Mouse (Mus musculus) CH12.LX (cell line): ENCODE data around the gene Pilrb1. TPM values are rescaled to one million over a fixed set of nuclear protein-coding genes. Genes with fewer than 3 reads are reported as not detected.

ENCODE experiments used
- DNase-seq: peaks from one replicate; pipeline ENCODE4 v3.0.0-alpha.2; 2013; ENCODE audit errors: extremely low read depth
- H3K27ac ChIP-seq: 2 replicates; pipeline ENCODE4 v1.5.1; 2012; ENCODE audit warnings: low read depth, mild to moderate bottlenecking, control low read depth, moderate library complexity; ENCODE audit not compliant: insufficient read depth
- H3K27me3 ChIP-seq: replicated peaks from 2 replicates; pipeline ENCODE3; 2012; ENCODE audit warnings: inconsistent platforms
- H3K36me3 ChIP-seq, 2 experiments: replicated peaks in 1 of 2; 2 replicates each; pipeline versions ENCODE3 to v1.6.1; 2012; ENCODE audit warnings: inconsistent platforms in 1 of 2, low read length in 1 of 2, mild to moderate bottlenecking in 1 of 2, mixed read lengths in 1 of 2, moderate library complexity in 1 of 2; ENCODE audit not compliant: control insufficient read depth in 1 of 2, insufficient read depth in 1 of 2
- H3K4me1 ChIP-seq, 2 experiments: 2 replicates each; pipeline ENCODE4 v1.6.1; 2012; ENCODE audit warnings: inconsistent platforms in 1 of 2, moderate library complexity in 1 of 2; ENCODE audit not compliant: insufficient read depth in 2 of 2, control insufficient read depth in 1 of 2
- H3K4me2 ChIP-seq: 2 replicates; pipeline ENCODE4 v1.6.1; 2012; ENCODE audit warnings: low read depth, mild to moderate bottlenecking, control low read depth; ENCODE audit not compliant: poor library complexity, insufficient read depth, severe bottlenecking
- H3K4me3 ChIP-seq, 3 experiments: fragments of 150-350 bp in 1 of 3; sonication (generic) in 1 of 3; replicated peaks in 1 of 3; 2 replicates each; pipeline versions ENCODE3 to v1.5.1; 2011 to 2012; ENCODE audit warnings: low read depth in 2 of 3, low read length in 2 of 3, mild to moderate bottlenecking in 2 of 3, moderate library complexity in 2 of 3, control low read depth in 1 of 3, improper control_type of control experiment in 1 of 3, inconsistent platforms in 1 of 3, mixed read lengths in 1 of 3; ENCODE audit not compliant: poor library complexity in 1 of 3
- H3K79me2 ChIP-seq: replicated peaks from 2 replicates; pipeline ENCODE4 v1.6.1; 2012; ENCODE audit warnings: mild to moderate bottlenecking, moderate library complexity; ENCODE audit not compliant: control insufficient read depth, poor library complexity, insufficient read depth, severe bottlenecking; ENCODE audit errors: extremely low read depth
- H3K9ac ChIP-seq: 2 replicates; pipeline ENCODE4 v1.6.1; 2012; ENCODE audit warnings: low read depth, mild to moderate bottlenecking, control low read depth, moderate library complexity; ENCODE audit not compliant: insufficient read depth
- H3K9me3 ChIP-seq: replicated peaks from 2 replicates; pipeline ENCODE3; 2012; ENCODE audit warnings: low read length, inconsistent platforms, mixed read lengths
- BHLHE40 ChIP-seq: IDR thresholded peaks from 2 replicates; pipeline ENCODE4 v1.6.1; 2011; ENCODE audit warnings: mild to moderate bottlenecking, low read depth, low read length, improper control_type of control experiment
- CHD1 ChIP-seq: IDR thresholded peaks from 2 replicates; pipeline ENCODE4 v1.6.1; 2012; ENCODE audit warnings: low read depth, low read length, improper control_type of control experiment, inconsistent platforms
- CHD2 ChIP-seq: IDR thresholded peaks from 2 replicates; pipeline ENCODE4 v1.6.1; 2011; ENCODE audit warnings: low read length, improper control_type of control experiment
- CTCF ChIP-seq, 2 experiments: IDR thresholded peaks in 1 of 2; conservative IDR thresholded peaks in 1 of 2; 2 replicates each; pipeline ENCODE4 v1.5.1; 2011 to 2012; ENCODE audit warnings: low read depth in 2 of 2, low read length in 2 of 2, improper control_type of control experiment in 1 of 2, inconsistent platforms in 1 of 2, mild to moderate bottlenecking in 1 of 2, moderate library complexity in 1 of 2
- E2F4 ChIP-seq: IDR thresholded peaks from 2 replicates; pipeline ENCODE4 v1.6.1; 2011; ENCODE audit warnings: low read depth, low read length, improper control_type of control experiment; ENCODE audit not compliant: insufficient replicate concordance
- ELF1 ChIP-seq: IDR thresholded peaks from 2 replicates; pipeline ENCODE4 v1.6.1; 2014; ENCODE audit warnings: low read depth, mild to moderate bottlenecking, inconsistent platforms, low read length, improper control_type of control experiment
- EP300 ChIP-seq: IDR thresholded peaks from 2 replicates; pipeline ENCODE4 v1.6.1; 2011; ENCODE audit warnings: low read length, improper control_type of control experiment
- ETS1 ChIP-seq: conservative IDR thresholded peaks from 2 replicates; pipeline ENCODE4 v1.6.1; 2012; ENCODE audit warnings: low read depth, mild to moderate bottlenecking, inconsistent platforms, low read length, improper control_type of control experiment, moderate library complexity
- GABPA ChIP-seq: IDR thresholded peaks from 2 replicates; pipeline ENCODE4 v1.6.1; 2012; ENCODE audit warnings: low read depth, low read length, improper control_type of control experiment, inconsistent platforms; ENCODE audit not compliant: insufficient replicate concordance
- HCFC1 ChIP-seq: IDR thresholded peaks from 2 replicates; pipeline ENCODE4 v1.6.1; 2012; ENCODE audit warnings: low read depth, mild to moderate bottlenecking, inconsistent platforms, low read length, improper control_type of control experiment
- IRF4 ChIP-seq: IDR thresholded peaks from 2 replicates; pipeline ENCODE4 v1.6.1; 2014; ENCODE audit warnings: low read depth, mild to moderate bottlenecking, inconsistent platforms, low read length, improper control_type of control experiment
- JUN ChIP-seq: IDR thresholded peaks from 2 replicates; pipeline ENCODE4 v1.6.1; 2011; ENCODE audit warnings: low read depth, mild to moderate bottlenecking, low read length, improper control_type of control experiment, moderate library complexity; ENCODE audit not compliant: insufficient read depth
- JUND ChIP-seq: conservative IDR thresholded peaks from 2 replicates; pipeline ENCODE4 v1.6.1; 2011; ENCODE audit warnings: low read depth, low read length, improper control_type of control experiment
- KAT2A ChIP-seq: IDR thresholded peaks from 2 replicates; pipeline ENCODE4 v1.6.1; 2012; ENCODE audit warnings: low read length, improper control_type of control experiment, inconsistent platforms; ENCODE audit not compliant: insufficient replicate concordance
- MAFK ChIP-seq: IDR thresholded peaks from 2 replicates; pipeline ENCODE4 v1.6.1; 2011; ENCODE audit warnings: low read length, improper control_type of control experiment; ENCODE audit not compliant: insufficient replicate concordance
- MAX ChIP-seq: IDR thresholded peaks from 2 replicates; pipeline ENCODE4 v1.6.1; 2011; ENCODE audit warnings: low read length, improper control_type of control experiment
- MAZ ChIP-seq: IDR thresholded peaks from 2 replicates; pipeline ENCODE4 v1.6.1; 2012; ENCODE audit warnings: low read depth, mild to moderate bottlenecking, inconsistent platforms, low read length, improper control_type of control experiment, moderate library complexity
- MEF2A ChIP-seq: IDR thresholded peaks from 2 replicates; pipeline ENCODE4 v1.6.1; 2014; ENCODE audit warnings: low read depth, mild to moderate bottlenecking, inconsistent platforms, low read length, improper control_type of control experiment, borderline replicate concordance
- MXI1 ChIP-seq: IDR thresholded peaks from 2 replicates; pipeline ENCODE4 v1.6.1; 2011; ENCODE audit warnings: mild to moderate bottlenecking, low read depth, low read length, improper control_type of control experiment
- MYC ChIP-seq: IDR thresholded peaks from 2 replicates; pipeline ENCODE4 v1.6.1; 2011; ENCODE audit warnings: low read depth, mild to moderate bottlenecking, improper control_type of control experiment, low read length
- NELFE ChIP-seq: IDR thresholded peaks from 2 replicates; pipeline ENCODE4 v1.6.1; 2011; ENCODE audit warnings: low read depth, low read length, improper control_type of control experiment
- NRF1 ChIP-seq: IDR thresholded peaks from 2 replicates; pipeline ENCODE4 v1.6.1; 2014; ENCODE audit warnings: low read depth, mild to moderate bottlenecking, inconsistent platforms, low read length, improper control_type of control experiment, moderate library complexity
- PAX5 ChIP-seq: IDR thresholded peaks from 2 replicates; pipeline ENCODE4 v1.6.1; 2012; ENCODE audit warnings: low read length, inconsistent platforms, mixed read lengths
- POLR2A ChIP-seq: IDR thresholded peaks from 2 replicates; pipeline ENCODE4 v1.6.1; 2011; ENCODE audit warnings: low read depth, mild to moderate bottlenecking, improper control_type of control experiment, low read length
- POLR2AphosphoS2 ChIP-seq: IDR thresholded peaks from 2 replicates; pipeline ENCODE4 v1.6.1; 2011; ENCODE audit warnings: low read depth, low read length, improper control_type of control experiment
- RAD21 ChIP-seq: IDR thresholded peaks from 2 replicates; pipeline ENCODE4 v1.6.1; 2011; ENCODE audit warnings: low read depth, mild to moderate bottlenecking, low read length, improper control_type of control experiment, moderate library complexity
- RCOR1 ChIP-seq: conservative IDR thresholded peaks from 2 replicates; pipeline ENCODE4 v1.6.1; 2012; ENCODE audit warnings: low read depth, mild to moderate bottlenecking, inconsistent platforms, low read length, improper control_type of control experiment
- SIN3A ChIP-seq: IDR thresholded peaks from 2 replicates; pipeline ENCODE4 v1.6.1; 2012; ENCODE audit warnings: low read length, improper control_type of control experiment, inconsistent platforms
- SMC3 ChIP-seq: IDR thresholded peaks from 2 replicates; pipeline ENCODE4 v1.6.1; 2011; ENCODE audit warnings: low read depth, low read length, improper control_type of control experiment
- TBP ChIP-seq: conservative IDR thresholded peaks from 2 replicates; pipeline ENCODE4 v1.6.1; 2011; ENCODE audit warnings: low read depth, low read length, improper control_type of control experiment
- TCF12 ChIP-seq: IDR thresholded peaks from 2 replicates; pipeline ENCODE4 v1.6.1; 2014; ENCODE audit warnings: low read depth, mild to moderate bottlenecking, inconsistent platforms, low read length, improper control_type of control experiment
- UBTF ChIP-seq: IDR thresholded peaks from 2 replicates; pipeline ENCODE4 v1.6.1; 2012; ENCODE audit warnings: low read depth, mild to moderate bottlenecking, inconsistent platforms, low read length, improper control_type of control experiment, moderate library complexity
- USF1 ChIP-seq: IDR thresholded peaks from 2 replicates; pipeline ENCODE4 v1.6.1; 2014; ENCODE audit warnings: low read depth, mild to moderate bottlenecking, inconsistent platforms, low read length, improper control_type of control experiment
- USF2 ChIP-seq: conservative IDR thresholded peaks from 2 replicates; pipeline ENCODE4 v1.6.1; 2011; ENCODE audit warnings: low read depth, low read length, improper control_type of control experiment
- ZC3H11A ChIP-seq: IDR thresholded peaks from 2 replicates; pipeline ENCODE4 v1.6.1; 2012; ENCODE audit warnings: low read depth, mild to moderate bottlenecking, inconsistent platforms, low read length, improper control_type of control experiment
- ZKSCAN1 ChIP-seq: IDR thresholded peaks from 2 replicates; pipeline ENCODE4 v1.6.1; 2012; ENCODE audit warnings: low read depth, inconsistent platforms, low read length, improper control_type of control experiment, borderline replicate concordance
- ZMIZ1 ChIP-seq: IDR thresholded peaks from 2 replicates; pipeline ENCODE4 v1.6.1; 2012; ENCODE audit warnings: low read depth, mild to moderate bottlenecking, inconsistent platforms, low read length, improper control_type of control experiment
- ZNF384 ChIP-seq: IDR thresholded peaks from 2 replicates; pipeline ENCODE4 v1.6.1; 2012; ENCODE audit warnings: low read depth, low read length, improper control_type of control experiment, inconsistent platforms
- dilution Hi-C: fragments of 300-500 bp; cut with MboI; formaldehyde crosslinking; loops from 2 replicates; pipeline ENCODE4 v1.14.3; 2020; ENCODE audit warnings: low sequenced_read_pairs; ENCODE audit not compliant: extremely low pct_unique_long_range_greater_than_20kb, extremely low pct_ligation_motif_present
- in situ Hi-C: fragments of 300-500 bp; cut with MboI; formaldehyde crosslinking; loops from 3 replicates; pipeline ENCODE4 v1.14.3; 2019; ENCODE audit warnings: low sequenced_read_pairs, low pct_ligation_motif_present, low pct_unique_long_range_greater_than_20kb, mixed read lengths
- polyA plus RNA-seq: library from polyadenylated mRNA; unstranded; fragments of >175 nt; gene quantifications from 2 replicates; pipeline ENCODE4 v1.2.1, GENCODE M21; 2012; ENCODE audit warnings: low read depth; ENCODE audit not compliant: insufficient read length
- total RNA-seq, 2 experiments: library from RNA; depleted of rRNA; stranded (reverse); fragments of 300-350 nt in 1 of 2; fragments of >200 nt in 1 of 2; gene quantifications; 2 replicates each; pipeline ENCODE4 v1.2.3; 2012 to 2014

The Pilrb1 gene
- total and polyA plus RNA-seq, 3 experiments = not detected

DNA sequence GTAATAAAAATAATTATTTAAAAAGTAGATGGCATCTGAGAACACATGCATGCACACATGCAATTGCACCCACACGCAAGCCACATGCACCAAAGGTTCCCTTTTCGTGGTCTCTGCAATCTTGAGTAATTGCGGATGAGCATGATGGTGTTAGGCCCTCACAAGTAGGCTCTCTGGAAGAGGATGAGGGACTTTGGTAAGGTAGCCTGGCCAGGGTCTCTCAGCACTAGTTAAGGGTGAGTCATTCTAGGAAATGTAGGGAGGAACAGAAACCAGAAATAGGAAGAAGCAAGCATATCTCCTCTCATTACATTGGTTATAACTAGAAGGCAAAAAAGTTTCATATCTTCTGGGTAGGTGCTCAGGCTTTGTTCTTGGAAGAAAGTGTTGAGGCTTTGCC lies 32.9 kb downstream of the Pilrb1 start:
- H3K36me3 ChIP-seq = no peaks in the 10 kb centered on the region
- TF ChIP-seq ZC3H11A (no peak), E2F4 (no peak), CTCF (conservative IDR thresholded peaks at IDR 0.05 in 1 of 2, IDR thresholded peaks at IDR 0.05 in 1 of 2; ENCODE audit: low read depth in 2 of 2, low read length in 2 of 2) (no peak), ETS1 (peak; percentile 34; the same call in 1 of the 2 replicates), SIN3A (peak; percentile 50; the same call in 1 of the 2 replicates), POLR2A (no peak), ZNF384 (no peak), PAX5 (no peak), TCF12 (peak; percentile 73; the same call in 1 of the 2 replicates), BHLHE40 (0 out of 2 replicates have a peak, but pooled peaks have one; percentile 60), JUND (peak; percentile 100), USF2 (no peak), MAFK (peak; percentile 35; the same call in 1 of the 2 replicates), HCFC1 (no peak), USF1 (no peak), RCOR1 (peak; percentile 99), KAT2A (no peak), GABPA (no peak), POLR2AphosphoS2 (no peak), NELFE (no peak), CHD1 (no peak), IRF4 (peak; percentile 100), UBTF (no peak), ZKSCAN1 (no peak), ZMIZ1 (no peak), MEF2A (peak; percentile 83), EP300 (peak; percentile 100), MYC (peak; percentile 47; the same call in 1 of the 2 replicates), JUN (peak; percentile 98), CHD2 (peak; percentile 76; the same call in 1 of the 2 replicates), RAD21 (no peak; the same call in none of the 2 replicates), MAZ (no peak), MAX (no peak), TBP (peak; percentile 76), ELF1 (peak; percentile 45; the same call in 1 of the 2 replicates), MXI1 (no peak), NRF1 (no peak), SMC3 (no peak)
- H3K4me3 ChIP-seq = no peak overlapping the region
- dilution Hi-C loops (no loop called here), in situ Hi-C loops (no loop called here)
- peak overlapping the region; percentile 57 for H3K4me2 ChIP-seq
- no peak overlapping the region for H3K9ac ChIP-seq
- H3K79me2 ChIP-seq = no peaks in the 10 kb centered on the region
- peaks cover 28 to 75% of the 10 kb centered on the region in 2 experiments for H3K4me1 ChIP-seq
- peak; percentile 85 for DNase-seq
- H3K27ac ChIP-seq = peak overlapping the region; percentile 75
- H3K27me3 ChIP-seq = no peaks in the 10 kb centered on the region
- no peaks in the 10 kb centered on the region for H3K9me3 ChIP-seq
